Mouse (Mus musculus): ENCODE results near the gene Ncoa7. TPM values are rescaled to one million over a fixed set of nuclear protein-coding genes. Genes with fewer than 3 reads are reported as not detected.

The Ncoa7 gene
- polyA plus RNA-seq (2015; fragmentation: Nextera tagmentation; extraction: Ambion mirVana): 13.4 and 13.7 TPM in 2 replicates

DNA sequence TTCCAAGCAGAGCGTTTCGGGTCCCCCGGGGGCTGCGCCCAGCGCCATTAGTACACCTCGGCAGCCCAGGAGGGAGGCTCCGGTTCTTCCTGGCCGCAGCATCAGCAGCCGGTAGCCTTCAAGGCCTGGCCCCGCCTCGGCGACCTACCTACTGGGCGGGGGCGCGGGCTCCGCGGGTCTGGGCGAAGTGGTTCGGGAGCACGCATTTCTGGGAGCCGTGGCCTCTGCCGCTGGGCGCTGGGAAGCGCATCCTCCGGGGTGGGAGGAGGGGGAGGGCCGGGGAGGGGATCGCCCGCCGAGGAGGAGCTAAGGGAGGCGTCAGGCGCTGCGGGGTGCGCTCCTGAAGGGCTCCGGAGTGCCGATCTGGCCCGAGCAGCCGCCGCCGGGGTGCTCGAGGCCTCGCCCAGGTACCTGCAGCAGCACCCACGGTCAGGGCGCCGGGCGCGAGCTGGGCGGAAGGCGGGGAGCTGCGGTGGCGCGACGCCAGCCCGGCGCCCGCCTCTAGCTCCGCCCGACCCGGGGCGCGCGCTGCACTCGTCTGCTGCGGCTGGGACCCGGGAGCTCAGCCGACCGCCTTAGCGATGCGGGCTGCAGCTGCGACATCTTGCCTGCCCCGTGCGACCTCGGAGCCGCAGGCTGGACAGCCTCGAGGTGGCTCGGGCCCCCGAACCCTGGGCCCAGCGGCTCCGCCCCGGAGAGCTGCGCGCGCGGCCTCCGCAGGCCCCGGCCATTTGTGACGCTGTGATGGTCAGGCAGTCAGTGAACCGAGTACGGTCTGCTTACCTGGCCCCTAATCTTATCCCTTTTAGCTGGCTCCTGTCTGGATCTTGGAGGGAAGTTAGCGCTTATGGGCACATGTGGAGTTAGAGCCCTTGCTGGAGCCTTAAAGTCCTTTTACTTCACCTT is at the start of gene Ncoa7:
TSS of gene Ncoa7 (minus strand) at position 646 of the 906 bp plus-strand sequence.
- H3K4me2 ChIP-seq (replicated peaks): peak within 1 kb of the TSS; percentile 61
- H3K4me1 ChIP-seq: peaks cover 7% of the 10 kb centered on the region; the same call in 1 of the 2 replicates
- ATAC-seq (replicated peaks): peak; percentile 94
- under 1% methylated on average over 66 of the region's 89 CpGs for WGBS
- H3K9me3 ChIP-seq: no peaks in the 10 kb centered on the region
- H3K9ac ChIP-seq (replicated peaks): peak within 1 kb of the TSS; percentile 97
- no peaks in the 10 kb centered on the region for H3K27me3 ChIP-seq
- H3K4me3 ChIP-seq: peak within 1 kb of the TSS; percentile 97
- H3K27ac ChIP-seq (replicated peaks): peak within 1 kb of the TSS; percentile 98
- no peaks in the 10 kb centered on the region for H3K36me3 ChIP-seq

DNA sequence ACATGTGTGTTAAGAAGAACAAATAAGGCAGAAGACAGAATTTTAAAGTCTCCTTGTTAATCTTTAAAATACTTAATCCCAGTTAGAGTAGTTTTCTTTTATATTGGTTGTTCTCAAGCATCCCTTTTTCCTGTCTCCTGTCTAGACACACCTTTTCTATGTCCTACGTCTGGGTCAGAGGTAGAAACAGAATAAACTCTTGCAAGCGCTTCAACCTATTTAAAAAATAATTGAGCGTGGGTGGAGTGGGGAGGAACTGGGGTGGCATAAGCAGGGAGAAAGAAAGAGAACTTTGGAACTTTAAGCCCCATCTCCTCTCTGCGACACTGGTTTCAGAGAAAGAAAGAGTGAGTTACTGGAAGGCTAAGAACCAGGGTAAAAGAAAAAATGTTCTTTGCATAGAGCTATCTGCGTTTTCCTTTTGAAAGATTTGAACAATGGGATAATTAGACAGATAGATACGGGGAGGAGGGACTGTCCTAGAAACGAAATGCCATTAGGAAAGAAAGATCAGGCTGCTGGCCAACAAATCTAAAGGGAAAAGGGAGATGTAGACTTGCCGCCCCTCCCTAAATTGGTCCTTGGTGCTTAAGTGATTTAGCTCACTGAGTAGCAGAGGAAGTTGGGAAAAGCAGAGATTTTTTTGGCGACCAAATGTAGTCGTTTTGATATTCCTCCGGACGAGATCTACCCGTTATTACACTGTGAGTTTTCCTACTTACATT is 42.1 kb upstream of the Ncoa7 start:
- peaks cover 51% of the 10 kb centered on the region for H3K27me3 ChIP-seq
- no peak overlapping the region for H3K4me3 ChIP-seq
- H3K27ac ChIP-seq (replicated peaks): no peak overlapping the region
- H3K9ac ChIP-seq (replicated peaks): no peak overlapping the region
- 9% methylated on average over 13 of the region's 13 CpGs for WGBS
- H3K4me2 ChIP-seq (replicated peaks): no peak overlapping the region
- no peak for ATAC-seq (replicated peaks)
- H3K36me3 ChIP-seq: no peaks in the 10 kb centered on the region
- peaks cover 24% of the 10 kb centered on the region for H3K4me1 ChIP-seq
- no peaks in the 10 kb centered on the region for H3K9me3 ChIP-seq

DNA sequence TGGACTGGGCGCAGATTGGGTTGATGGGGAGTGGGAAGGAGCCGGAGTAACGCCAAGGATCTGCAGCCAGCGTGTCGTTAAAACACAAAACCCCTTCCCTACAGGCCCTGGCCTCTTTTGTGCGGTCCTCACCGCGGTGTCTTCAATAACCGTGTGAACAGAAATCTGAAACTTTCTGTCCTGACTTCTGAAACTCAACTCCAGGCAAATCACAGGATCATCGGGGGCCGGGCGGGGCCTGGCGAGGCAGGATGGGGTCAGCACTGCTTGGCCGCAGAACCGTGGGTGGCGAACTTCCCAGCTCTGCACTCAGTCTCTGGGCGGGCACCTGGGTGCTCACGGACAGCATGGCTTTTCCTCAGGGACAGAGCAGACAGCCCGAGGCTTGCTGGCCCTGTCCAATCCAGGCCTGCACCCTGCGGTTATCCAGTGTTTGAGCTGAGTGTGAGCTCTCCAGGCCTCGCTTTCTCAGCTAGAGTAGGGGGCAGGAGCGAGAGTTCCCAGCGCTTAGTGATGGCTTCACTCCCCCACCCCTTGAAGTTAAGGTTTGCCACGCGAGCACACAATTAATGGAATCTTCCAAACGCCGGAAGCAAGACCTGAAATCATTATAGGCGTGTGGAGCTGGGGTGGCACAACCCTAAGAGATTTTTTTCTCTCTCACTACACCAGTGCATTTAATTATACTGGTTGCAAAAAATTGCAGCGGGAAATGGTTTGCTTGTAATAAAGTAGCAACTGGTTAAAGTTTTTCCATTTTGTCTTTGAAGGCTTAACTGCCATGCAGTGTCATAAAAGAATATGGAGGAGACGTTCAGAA is 41.3 kb upstream of the Ncoa7 start:
- peaks cover 51% of the 10 kb centered on the region for H3K27me3 ChIP-seq
- no peak for ATAC-seq (replicated peaks)
- peak overlapping the region; percentile 76 for H3K4me2 ChIP-seq (replicated peaks)
- 3% methylated on average over 30 of the region's 30 CpGs for WGBS
- H3K4me1 ChIP-seq: peaks cover 24% of the 10 kb centered on the region
- H3K9me3 ChIP-seq: no peaks in the 10 kb centered on the region
- peak overlapping the region; percentile 76 for H3K4me3 ChIP-seq
- H3K36me3 ChIP-seq: no peaks in the 10 kb centered on the region
- peak overlapping the region; percentile 25 for H3K9ac ChIP-seq (replicated peaks)
- 0 out of 2 replicates have a peak overlapping the region, but pooled peaks have one; percentile 28 for H3K27ac ChIP-seq (replicated peaks)

DNA sequence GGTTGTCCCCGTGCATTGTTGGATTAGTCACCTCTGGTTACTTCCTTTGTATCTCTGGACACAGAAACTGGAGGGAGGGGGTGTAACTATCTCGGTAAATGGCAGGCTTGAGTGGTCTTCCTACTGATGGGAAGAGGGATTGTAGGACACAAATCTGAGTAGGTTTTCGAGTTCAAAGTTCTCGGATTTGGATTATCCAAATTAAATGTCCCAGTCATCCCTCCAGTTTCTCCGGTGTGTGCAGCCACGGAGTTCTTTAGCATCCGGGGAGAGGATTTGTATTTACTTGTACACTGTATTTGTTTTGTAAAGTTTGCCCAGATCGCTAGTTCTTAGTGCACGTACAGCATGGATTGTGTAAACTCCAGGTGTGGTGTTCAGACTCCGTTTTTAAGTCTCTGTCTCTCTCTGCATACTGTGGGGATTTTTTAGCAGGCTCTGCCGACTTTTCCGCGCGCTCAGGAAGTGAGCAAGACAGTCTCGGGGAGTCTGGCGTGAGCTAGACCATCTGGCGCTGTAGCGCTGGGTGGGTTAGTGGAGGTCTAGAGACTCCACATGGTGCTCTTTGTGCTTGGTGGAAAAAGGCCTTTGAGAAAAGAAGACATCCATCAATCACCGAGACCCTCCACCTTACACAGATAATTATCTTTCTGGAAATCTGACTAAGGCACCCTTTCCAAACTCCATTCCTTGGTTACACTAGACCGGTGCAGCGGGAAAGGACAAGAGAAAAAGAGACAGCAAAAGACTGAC is 40.5 kb upstream of the Ncoa7 start:
- 0 out of 2 replicates have a peak, but pooled peaks have one; percentile 14 for ATAC-seq (replicated peaks)
- Histone ChIP-seq H3K27ac (replicated peaks) (peak overlapping the region; percentile 47; the same call in 1 of the 2 replicates), H3K9me3 (no peaks in the 10 kb centered on the region), H3K9ac (replicated peaks) (peak overlapping the region; percentile 25; the same call in 1 of the 2 replicates), H3K4me3 (peak overlapping the region; percentile 76), H3K36me3 (no peaks in the 10 kb centered on the region), H3K27me3 (peaks cover 51% of the 10 kb centered on the region), H3K4me2 (replicated peaks) (peak overlapping the region; percentile 76), H3K4me1 (peaks cover 24% of the 10 kb centered on the region)
- WGBS: under 1% methylated on average over 21 of the region's 21 CpGs

DNA sequence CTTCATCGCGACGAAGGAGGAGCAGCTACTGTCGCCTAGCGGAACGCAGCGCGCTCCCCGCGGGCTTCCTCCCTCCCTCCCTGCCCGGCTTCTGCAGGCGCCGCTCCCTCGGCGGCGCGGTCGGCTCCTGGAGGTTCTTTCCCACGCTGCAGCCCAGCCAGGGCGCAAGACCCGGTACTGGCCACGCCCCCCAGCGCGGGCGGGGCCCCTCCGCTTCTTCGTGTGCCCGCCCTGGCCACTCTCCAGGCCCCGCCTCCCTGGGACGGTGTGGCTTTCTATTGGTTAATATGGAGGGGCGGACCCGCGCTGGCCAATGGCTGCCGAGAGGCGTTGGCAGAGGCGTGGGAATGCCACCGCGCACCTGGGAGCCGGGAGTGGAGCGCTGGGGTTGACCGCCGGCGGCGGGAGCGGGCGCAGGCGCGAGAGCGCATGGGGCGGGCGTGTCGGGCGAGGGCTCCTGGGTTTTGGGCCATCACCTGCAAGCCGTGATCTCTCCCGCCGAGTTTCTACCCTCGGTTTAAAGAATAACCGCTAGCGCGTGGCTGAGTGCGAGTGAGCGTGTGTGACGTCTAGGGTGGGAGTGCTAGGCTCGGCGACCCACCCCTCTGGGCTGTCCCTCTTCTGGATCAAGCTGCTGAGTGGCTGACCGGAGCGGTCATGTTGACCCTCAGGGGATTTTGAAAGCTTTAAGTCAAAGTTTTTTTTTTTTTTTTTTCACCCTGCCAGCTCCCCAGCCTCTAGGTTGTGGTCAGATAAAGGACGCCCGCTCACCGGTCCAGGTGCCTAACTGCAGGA is 39.7 kb upstream of the Ncoa7 start, which contains the start of gene Hey2:
TSS of gene Hey2 (minus strand) at position 159 of the 795 bp plus-strand sequence.
- H3K36me3 ChIP-seq: no peaks in the 10 kb centered on the region
- peaks cover 51% of the 10 kb centered on the region for H3K27me3 ChIP-seq
- no peaks in the 10 kb centered on the region for H3K9me3 ChIP-seq
- H3K9ac ChIP-seq (replicated peaks): peak within 1 kb of the TSS; percentile 46
- WGBS: under 1% methylated on average over 68 of the region's 70 CpGs
- H3K4me2 ChIP-seq (replicated peaks): peak within 1 kb of the TSS; percentile 76
- peak; percentile 99 for ATAC-seq (replicated peaks)
- H3K27ac ChIP-seq (replicated peaks): peak within 1 kb of the TSS; percentile 47; the same call in 1 of the 2 replicates
- peaks cover 24% of the 10 kb centered on the region for H3K4me1 ChIP-seq
- H3K4me3 ChIP-seq: peak within 1 kb of the TSS; percentile 76

DNA sequence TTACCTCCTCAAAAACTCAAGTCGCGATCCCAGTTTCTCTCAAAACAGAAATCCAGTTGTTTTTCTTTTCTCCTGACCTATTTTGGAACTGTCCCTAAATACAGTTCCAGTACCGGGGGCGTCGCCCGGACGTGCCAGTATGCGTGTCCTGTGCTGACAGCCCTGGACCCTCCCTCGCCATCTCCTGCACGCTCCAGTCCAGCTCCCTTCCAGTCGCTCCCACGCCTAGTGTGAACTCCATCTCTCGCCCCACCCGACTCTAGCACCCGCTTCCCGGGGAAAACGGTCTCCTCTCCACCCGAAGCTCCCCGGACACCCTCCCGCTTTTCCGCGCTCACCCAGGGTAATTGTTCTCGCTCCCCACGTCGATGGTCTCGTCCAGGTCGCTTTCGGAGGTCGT is 39.1 kb upstream of the Ncoa7 start:
- Histone ChIP-seq H3K27ac (replicated peaks) (no peak overlapping the region), H3K27me3 (peaks cover 51% of the 10 kb centered on the region), H3K4me3 (peak overlapping the region; percentile 76), H3K4me2 (replicated peaks) (peak overlapping the region; percentile 76), H3K4me1 (peaks cover 24% of the 10 kb centered on the region), H3K9ac (replicated peaks) (peak overlapping the region; percentile 46), H3K36me3 (no peaks in the 10 kb centered on the region), H3K9me3 (no peaks in the 10 kb centered on the region)
- 0% methylated on average over 29 of the region's 29 CpGs for WGBS
- peak; percentile 69 for ATAC-seq (replicated peaks)

DNA sequence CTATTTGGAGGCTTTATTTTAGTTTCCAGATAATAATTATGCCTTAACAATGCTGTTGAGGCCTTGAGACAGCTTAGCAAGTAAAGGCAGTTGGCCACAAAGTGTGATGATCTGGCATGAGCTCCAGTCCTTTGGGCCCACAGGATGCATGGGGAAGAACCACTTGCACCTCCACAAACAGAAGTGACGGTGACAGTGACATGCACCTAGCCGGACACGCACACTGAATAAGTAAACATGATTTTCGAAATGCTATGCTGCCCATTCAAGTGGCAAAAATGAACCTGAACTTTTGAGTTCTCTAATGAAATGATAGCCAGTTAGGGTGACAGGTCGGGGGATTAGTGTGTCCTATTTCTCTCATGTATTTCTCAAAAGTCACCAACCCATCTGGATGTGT is 37.7 kb upstream of the Ncoa7 start:
- peaks cover 40% of the 10 kb centered on the region for H3K27me3 ChIP-seq

DNA sequence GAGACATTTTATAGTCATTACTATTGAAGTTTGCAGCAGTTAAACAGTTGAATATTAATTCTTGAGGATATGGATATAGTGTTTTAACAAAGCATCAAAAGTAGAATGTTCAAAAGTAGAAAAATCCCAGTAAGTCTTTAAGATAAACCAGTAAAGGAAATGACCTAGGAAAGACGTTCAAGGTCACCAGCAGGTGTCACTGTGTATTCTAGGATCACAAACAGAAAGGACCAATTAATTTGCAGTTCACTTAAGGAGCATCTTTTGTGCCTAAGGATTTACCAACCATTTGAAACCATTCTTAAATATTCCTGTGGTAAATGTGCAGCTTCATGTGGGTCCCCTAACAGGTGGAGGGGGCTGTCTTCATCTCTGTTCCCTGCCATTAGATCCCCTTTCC is 35.1 kb upstream of the Ncoa7 start:
- Histone ChIP-seq H3K9ac (replicated peaks) (no peak overlapping the region), H3K4me1 (peaks cover 10% of the 10 kb centered on the region), H3K27ac (replicated peaks) (no peak overlapping the region), H3K9me3 (no peaks in the 10 kb centered on the region), H3K27me3 (peaks cover 13% of the 10 kb centered on the region; the same call in 1 of the 2 replicates), H3K36me3 (no peaks in the 10 kb centered on the region), H3K4me2 (replicated peaks) (no peak overlapping the region), H3K4me3 (no peak overlapping the region)
- no peak for ATAC-seq (replicated peaks)
- 7% methylated on average over 1 of the region's 1 CpGs for WGBS

More for the DNA sequence above, 37.7 kb upstream of the Ncoa7 start:
- no peaks in the 10 kb centered on the region for H3K36me3 ChIP-seq
- peaks cover 24% of the 10 kb centered on the region for H3K4me1 ChIP-seq
- ATAC-seq (replicated peaks): no peak
- 80% methylated on average over 5 of the region's 5 CpGs for WGBS
- H3K9ac ChIP-seq (replicated peaks): no peak overlapping the region
- H3K4me2 ChIP-seq (replicated peaks): peak overlapping the region; percentile 76; the same call in 1 of the 2 replicates
- no peaks in the 10 kb centered on the region for H3K9me3 ChIP-seq
- no peak overlapping the region for H3K27ac ChIP-seq (replicated peaks)
- peak overlapping the region; percentile 76; the same call in 1 of the 2 replicates for H3K4me3 ChIP-seq

DNA sequence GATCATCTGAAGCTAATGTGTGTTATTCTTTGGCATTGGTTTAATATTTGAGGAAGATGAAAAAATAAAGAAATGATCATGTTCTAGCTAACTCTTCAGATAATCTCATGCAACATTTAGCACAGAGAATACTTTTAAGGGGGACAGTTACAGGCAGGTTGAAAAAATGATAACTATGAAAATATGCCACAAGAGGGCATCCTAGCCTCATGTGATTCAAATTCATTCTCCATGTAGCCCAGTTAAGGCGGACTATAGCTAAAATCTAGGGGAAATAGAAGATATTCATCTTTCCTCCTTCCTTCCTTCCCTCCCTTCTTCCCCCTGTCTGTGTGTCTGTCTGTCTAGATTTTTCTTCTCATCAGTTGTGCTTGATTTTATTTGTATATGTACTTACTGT is 21.9 kb upstream of the Ncoa7 start:
- Histone ChIP-seq H3K4me3 (no peak overlapping the region), H3K9me3 (no peaks in the 10 kb centered on the region), H3K9ac (replicated peaks) (no peak overlapping the region), H3K4me1 (no peaks in the 10 kb centered on the region), H3K27me3 (no peaks in the 10 kb centered on the region), H3K4me2 (replicated peaks) (no peak overlapping the region), H3K27ac (replicated peaks) (no peak overlapping the region), H3K36me3 (no peaks in the 10 kb centered on the region)
- WGBS: 3% methylated on average over 1 of the region's 1 CpGs
- peak; percentile 87 for ATAC-seq (replicated peaks)

DNA sequence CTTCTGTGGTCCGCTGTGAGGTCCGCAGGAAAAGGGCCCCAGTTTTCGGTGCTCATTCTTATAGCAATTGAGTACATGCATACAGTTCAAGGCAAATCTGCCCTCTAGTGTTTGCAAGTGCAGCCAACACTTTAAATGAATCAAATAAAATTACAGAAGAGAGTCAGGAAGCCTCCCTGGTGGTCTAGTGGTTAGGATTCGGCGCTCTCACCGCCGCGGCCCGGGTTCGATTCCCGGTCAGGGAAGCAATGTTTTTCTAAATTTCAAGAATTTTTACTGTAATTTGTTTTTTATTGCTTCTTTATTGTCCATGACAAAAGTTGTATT is 7.8 kb upstream of the Ncoa7 start:
- no peaks in the 10 kb centered on the region for H3K9me3 ChIP-seq
- peak; percentile 95 for ATAC-seq (replicated peaks)
- 7% methylated on average over 11 of the region's 11 CpGs for WGBS
- H3K4me3 ChIP-seq: peak overlapping the region; percentile 47
- no peaks in the 10 kb centered on the region for H3K36me3 ChIP-seq
- peaks cover 4% of the 10 kb centered on the region; the same call in 1 of the 2 replicates for H3K4me1 ChIP-seq
- H3K9ac ChIP-seq (replicated peaks): peak overlapping the region; percentile 56
- no peaks in the 10 kb centered on the region for H3K27me3 ChIP-seq
- peak overlapping the region; percentile 39 for H3K4me2 ChIP-seq (replicated peaks)
- H3K27ac ChIP-seq (replicated peaks): peak overlapping the region; percentile 64
